Mouse (Mus musculus): ENCODE measurements at regions not wholly inside any gene's neighbourhood (a gene's known extent, or its start where the extent isn't known, plus 50 kb on each side); places are given as distances from the start of the nearest gene placed in this dataset.
"Not testable (repeated sequence)": the region's sequence is repeated elsewhere in the genome, so short reads cannot be mapped to it uniquely, and the experiment has no call there.

DNA sequence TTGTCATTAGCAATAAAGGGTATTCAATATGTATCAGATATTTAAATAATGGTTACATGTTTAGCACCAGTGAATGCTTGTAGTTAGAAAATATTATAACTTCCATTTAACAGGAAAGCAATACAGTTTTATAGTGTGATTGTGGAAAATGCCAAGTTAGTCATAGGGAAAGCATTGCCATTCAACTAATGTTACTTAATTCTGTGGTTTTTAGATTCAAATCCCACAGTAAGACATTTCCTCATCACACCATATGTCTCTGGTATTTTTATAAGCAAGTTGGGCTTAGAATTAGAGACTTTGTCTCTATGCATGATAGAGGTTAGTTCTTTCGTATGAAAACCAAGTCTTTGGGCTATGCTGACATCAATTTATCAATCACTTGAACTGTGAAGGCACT lies 133.0 kb downstream of the Prr30 start:
- intact Hi-C loops (cut with DNase I) = no loop called here
- no peak for DNase-seq

GRCm38 (mm10) chr14:101056874-101057273 lies 143.3 kb downstream of the Prr30 start:
- DNase-seq = no peak
- intact Hi-C loops (cut with DNase I) = no loop called here

- DNase-seq = peak; percentile 33
- intact Hi-C loops (cut with DNase I) = no loop called here
Observed at GRCm38 (mm10) chr14:101055915-101056314, 144.2 kb downstream of the Prr30 start.

DNA sequence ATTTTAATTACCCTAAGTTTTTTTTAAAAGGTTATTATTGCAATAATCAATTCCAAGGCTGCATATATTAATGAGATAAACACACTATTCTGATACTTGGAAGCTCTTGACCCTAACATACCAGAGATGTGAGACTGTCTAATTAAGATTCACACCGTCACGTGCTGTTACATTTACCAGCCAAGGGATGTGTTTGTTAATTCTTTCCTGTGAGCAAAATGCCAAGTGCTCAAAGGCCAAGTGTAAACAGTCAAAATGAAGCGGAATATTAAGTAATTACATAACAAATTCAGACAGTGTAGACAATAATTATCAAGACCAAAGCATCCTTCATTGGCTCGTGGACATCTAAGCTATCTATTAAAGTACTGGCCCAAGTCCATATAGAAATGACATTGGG lies 145.3 kb downstream of the Prr30 start:
- intact Hi-C loops (cut with DNase I) = no loop called here
- no peak for DNase-seq

DNA sequence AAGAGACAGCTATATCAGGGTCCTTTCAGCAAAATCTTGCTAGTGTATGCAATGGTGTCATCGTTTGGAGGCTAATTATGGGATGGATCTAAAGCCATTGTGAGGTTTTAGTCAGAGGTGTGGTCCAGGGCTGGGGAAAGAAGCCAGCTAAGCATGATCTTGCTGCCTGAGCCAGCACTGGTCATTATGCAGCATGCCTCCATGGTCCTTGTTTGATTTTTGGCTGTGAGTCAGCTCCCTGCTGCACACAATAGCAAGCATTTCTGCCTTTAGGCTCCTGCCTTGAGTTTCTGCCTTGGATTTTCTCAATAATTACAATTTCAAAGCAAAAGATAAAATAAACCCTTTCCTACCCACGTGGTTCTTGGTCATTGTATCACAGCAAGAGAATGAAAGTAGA lies 147.4 kb downstream of the Prr30 start:
- intact Hi-C loops (cut with DNase I) = no loop called here
- peak; percentile 1 for DNase-seq

- no peak for DNase-seq
- intact Hi-C loops (cut with DNase I) = no loop called here
Observed at GRCm38 (mm10) chr14:101050212-101050611, 149.9 kb downstream of the Prr30 start.

GRCm38 (mm10) chr14:101049664-101050203 lies 150.4 kb downstream of the Prr30 start:
- intact Hi-C loops (cut with DNase I) = no loop called here
- no peak for DNase-seq

- DNase-seq = no peak
- intact Hi-C loops (cut with DNase I) = no loop called here
Observed at GRCm38 (mm10) chr14:101043494-101043893, 156.6 kb downstream of the Prr30 start.

GRCm38 (mm10) chr14:101001070-101001469 lies 199.1 kb downstream of the Prr30 start:
- no peak for DNase-seq
- intact Hi-C loops (cut with DNase I) = no loop called here

GRCm38 (mm10) chr14:100980754-100981153 lies 219.4 kb downstream of the Prr30 start:
- intact Hi-C loops (cut with DNase I) = no loop called here
- DNase-seq = no peak

DNA sequence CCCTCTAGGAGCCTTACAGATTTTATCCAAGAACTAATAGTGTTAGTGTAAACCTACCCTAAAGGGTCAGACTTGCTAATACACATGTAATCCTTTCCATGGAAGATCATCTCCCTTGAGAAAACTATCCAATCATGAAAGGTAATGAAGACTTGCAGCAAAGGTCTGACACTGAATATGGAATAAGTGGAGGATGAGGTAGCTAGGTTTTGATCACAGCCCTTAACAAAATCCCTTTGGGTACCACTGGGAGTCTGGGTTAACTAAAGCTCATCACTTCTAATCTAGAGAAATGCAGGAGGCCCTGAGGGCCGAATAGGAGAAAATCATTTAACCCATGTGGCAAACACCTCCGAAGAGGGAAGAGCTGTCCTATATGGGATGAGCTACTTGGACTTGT lies 221.6 kb downstream of the Prr30 start:
- intact Hi-C loops (cut with DNase I) = no loop called here

DNA sequence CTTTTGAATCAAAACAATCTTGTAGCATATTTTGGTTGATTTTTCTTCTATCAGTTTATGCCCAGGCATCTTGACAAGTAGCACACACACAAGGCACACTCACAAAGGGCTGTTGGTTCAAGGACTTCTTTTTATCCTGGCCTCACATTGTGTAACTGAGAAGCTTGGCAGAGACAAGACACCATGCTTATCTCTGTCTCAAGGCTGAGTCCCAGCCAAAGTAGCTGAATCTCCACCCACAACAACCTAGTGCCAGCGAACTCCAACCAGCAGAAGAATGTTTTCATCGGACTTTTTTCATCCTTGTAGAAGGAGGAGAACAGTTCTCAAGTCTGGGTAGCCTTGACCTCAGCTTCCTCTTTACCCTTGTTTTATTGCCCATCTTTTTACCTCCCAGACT lies 229.2 kb downstream of the Prr30 start:
- intact Hi-C loops (cut with DNase I) = no loop called here
- DNase-seq = no peak

More for the DNA sequence above, 221.6 kb downstream of the Prr30 start:
- no peak for DNase-seq

GRCm38 (mm10) chr14:100960198-100960597 lies 239.9 kb downstream of the Prr30 start:
- intact Hi-C loops (cut with DNase I) = no loop called here
- DNase-seq = no peak

DNA sequence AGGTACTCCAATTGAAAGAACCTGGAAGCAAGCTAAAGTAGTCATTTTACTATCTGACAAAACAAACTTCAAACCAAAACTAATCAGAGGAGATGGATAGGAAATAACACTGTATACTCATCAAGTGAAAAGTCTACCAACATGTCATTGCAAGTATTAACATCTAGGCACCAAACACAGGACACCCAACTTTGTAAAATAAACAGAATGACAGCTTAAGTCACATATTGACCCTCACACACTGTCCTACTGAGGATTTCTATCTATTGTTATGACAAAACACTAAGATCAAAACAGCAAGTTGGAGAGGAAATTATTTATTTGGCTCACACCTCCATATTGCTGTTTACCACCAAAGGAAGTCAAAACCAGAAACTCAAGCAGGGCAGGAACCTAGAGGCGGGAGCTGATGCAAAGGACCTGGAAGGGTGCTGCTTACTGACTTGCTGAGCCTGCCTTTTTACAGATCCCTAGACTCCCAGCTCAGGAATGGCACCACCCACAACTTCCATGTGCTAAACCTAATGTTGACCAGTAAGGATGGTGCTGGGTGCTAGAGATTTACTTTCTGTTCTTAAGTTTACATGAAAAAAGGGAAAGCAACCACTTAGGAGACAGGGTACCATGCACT lies 244.2 kb downstream of the Prr30 start:
- intact Hi-C loops (cut with DNase I) = no loop called here
- DNase-seq = no peak

- intact Hi-C loops (cut with DNase I) = no loop called here
- no peak for DNase-seq
Observed at GRCm38 (mm10) chr14:100950681-100951119, 249.4 kb downstream of the Prr30 start.

- intact Hi-C loops (cut with DNase I); DNase-seq: not testable (repeated sequence)
Observed at GRCm38 (mm10) chr14:100947625-100948024, 252.5 kb downstream of the Prr30 start.

DNA sequence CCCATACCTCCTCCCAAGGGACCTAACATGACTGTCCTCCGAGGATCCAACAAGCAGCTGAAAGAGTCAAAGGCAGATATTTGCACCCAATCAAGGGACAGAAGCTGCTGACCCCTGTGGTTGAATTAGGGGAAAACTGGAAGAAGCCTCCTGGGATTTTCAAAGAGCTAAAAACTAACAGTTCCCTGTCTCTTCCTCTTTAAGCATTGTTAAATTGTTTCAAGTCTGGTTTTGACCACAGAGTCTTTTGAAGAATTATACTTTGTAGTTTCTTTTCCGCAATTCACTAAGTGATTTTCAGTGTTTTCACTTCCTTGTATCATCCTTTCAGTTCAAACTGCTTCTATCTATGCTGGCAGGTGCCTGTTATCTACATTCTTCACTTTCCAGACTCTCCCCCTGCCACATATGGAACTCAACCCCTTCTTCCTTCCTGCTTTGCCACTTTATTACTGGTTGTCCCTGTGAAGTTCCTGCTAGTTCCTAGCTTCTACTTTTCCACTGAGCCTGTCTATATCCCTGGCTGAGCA lies 262.7 kb downstream of the Prr30 start:
- intact Hi-C loops (cut with DNase I) = no loop called here
- no peak for DNase-seq

DNA sequence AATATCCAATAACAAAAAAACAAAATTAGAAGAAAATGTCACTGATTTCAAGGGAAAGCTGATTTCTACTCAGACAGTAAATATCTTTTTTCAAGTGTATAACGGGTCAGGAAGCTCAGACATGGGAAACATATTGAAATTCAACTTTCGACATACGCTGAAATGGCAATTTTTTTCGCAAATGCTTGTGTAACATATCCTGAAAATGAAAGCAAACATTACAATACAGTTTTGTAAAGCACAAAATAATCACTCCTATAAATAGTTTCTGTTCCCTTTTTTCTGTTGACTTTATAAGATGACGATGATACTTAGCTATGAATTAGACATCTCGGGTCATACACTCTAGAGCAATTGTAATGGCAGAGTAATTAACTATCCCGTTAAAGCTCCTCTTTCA lies 265.6 kb downstream of the Prr30 start:
- intact Hi-C loops (cut with DNase I) = no loop called here
- no peak for DNase-seq

GRCm38 (mm10) chr14:100924880-100925279 lies 275.2 kb downstream of the Prr30 start:
- intact Hi-C loops (cut with DNase I) = no loop called here

GRCm38 (mm10) chr14:100900221-100900620 lies 299.9 kb downstream of the Prr30 start:
- DNase-seq = no peak
- intact Hi-C loops (cut with DNase I) = no loop called here

More at GRCm38 (mm10) chr14:100924880-100925279, 275.2 kb downstream of the Prr30 start:
- no peak for DNase-seq

DNA sequence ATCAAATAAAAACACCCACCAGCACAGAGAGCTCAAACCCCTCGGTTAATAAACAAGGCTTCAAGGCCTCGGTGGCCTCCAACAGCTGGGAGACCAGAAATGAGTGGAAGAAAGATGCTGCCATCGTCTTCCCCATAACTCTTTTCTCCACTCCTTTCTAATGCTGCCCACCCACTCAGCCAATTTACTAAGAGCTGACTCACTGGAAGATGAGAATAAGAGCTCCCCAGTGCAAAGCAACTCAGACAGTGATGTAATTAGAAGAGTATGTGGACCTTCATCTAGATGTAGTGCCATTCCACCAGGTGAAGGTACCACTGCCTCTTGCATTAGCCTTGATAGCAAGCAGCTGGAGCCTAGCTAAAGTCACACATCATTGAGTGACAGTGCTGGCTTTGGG lies 301.1 kb downstream of the Prr30 start:
- intact Hi-C loops (cut with DNase I) = no loop called here
- no peak for DNase-seq

Measured in left cerebral cortex, postnatal 4 days (tissue).